Mouse (Mus musculus) cerebellum, adult 9-11 months (tissue): ENCODE measurements around the gene Frmd4b.

Source experiments
- DNase-seq: peaks from one replicate; pipeline ENCODE4 v3.0.0; 2022

The Frmd4b gene

GRCm38 (mm10) chr6:97578210-97578609 is 39.1 kb downstream of the Frmd4b start:
- DNase-seq = peak; percentile 17

GRCm38 (mm10) chr6:97577349-97577748 is 40.0 kb downstream of the Frmd4b start:
- no peak for DNase-seq

GRCm38 (mm10) chr6:97576565-97577346 is 40.6 kb downstream of the Frmd4b start:
- DNase-seq = no peak

- no peak for DNase-seq
Measured at GRCm38 (mm10) chr6:97576096-97576495, 41.2 kb downstream of the Frmd4b start.

- DNase-seq = no peak
Measured at GRCm38 (mm10) chr6:97574973-97575372, 42.4 kb downstream of the Frmd4b start.

- no peak for DNase-seq
Measured at GRCm38 (mm10) chr6:97572226-97572625, 45.1 kb downstream of the Frmd4b start.

- DNase-seq = no peak
Measured at GRCm38 (mm10) chr6:97568538-97568937, 48.8 kb downstream of the Frmd4b start.

- no peak for DNase-seq
Measured at GRCm38 (mm10) chr6:97566746-97567145, 50.6 kb downstream of the Frmd4b start.

- DNase-seq = peak; percentile 72
Measured at GRCm38 (mm10) chr6:97557147-97557546, 60.2 kb downstream of the Frmd4b start.

GRCm38 (mm10) chr6:97555637-97556036 is 61.7 kb downstream of the Frmd4b start:
- DNase-seq = no peak

GRCm38 (mm10) chr6:97553431-97553830 is 63.9 kb downstream of the Frmd4b start:
- no peak for DNase-seq

GRCm38 (mm10) chr6:97552573-97552972 is 64.8 kb downstream of the Frmd4b start:
- DNase-seq = no peak

- DNase-seq = no peak
Measured at GRCm38 (mm10) chr6:97551884-97552283, 65.5 kb downstream of the Frmd4b start.

GRCm38 (mm10) chr6:97551161-97551560 is 66.2 kb downstream of the Frmd4b start:
- DNase-seq = no peak

GRCm38 (mm10) chr6:97540458-97540857 is 76.9 kb downstream of the Frmd4b start:
- no peak for DNase-seq

- peak; percentile 68 for DNase-seq
Measured at GRCm38 (mm10) chr6:97535763-97536445, 81.4 kb downstream of the Frmd4b start.

- no peak for DNase-seq
Measured at GRCm38 (mm10) chr6:97531043-97531442, 86.3 kb downstream of the Frmd4b start.

GRCm38 (mm10) chr6:97528961-97529680 is 88.2 kb downstream of the Frmd4b start:
- DNase-seq = no peak

GRCm38 (mm10) chr6:97526092-97526491 is 91.2 kb downstream of the Frmd4b start:
- DNase-seq = peak; percentile 29

- DNase-seq = peak; percentile 57
Measured at GRCm38 (mm10) chr6:97523118-97523517, 94.2 kb downstream of the Frmd4b start.

GRCm38 (mm10) chr6:97521279-97522038 is 95.9 kb downstream of the Frmd4b start:
- DNase-seq = no peak

GRCm38 (mm10) chr6:97520566-97520965 is 96.8 kb downstream of the Frmd4b start:
- DNase-seq = no peak

GRCm38 (mm10) chr6:97519553-97519952 is 97.8 kb downstream of the Frmd4b start:
- no peak for DNase-seq
